Mouse (Mus musculus): ENCODE results near the gene Rps6kb1. TPM values are rescaled to one million over a fixed set of nuclear protein-coding genes. Genes with fewer than 3 reads are reported as not detected.
A peak's percentile ranks its signal among the peaks of the same experiment; 100 is the strongest.

Gene Rps6kb1
- polyA plus RNA-seq, 1 experiment from 2014 or later, result 63.6 TPM

- no peak overlapping the region for H3K27ac ChIP-seq
- no peaks in the 10 kb centered on the region for H3K4me1 ChIP-seq (replicated peaks)
- H3K27me3 ChIP-seq (replicated peaks), result no peaks in the 10 kb centered on the region
- H3K4me3 ChIP-seq (replicated peaks), result no peak overlapping the region
- ATAC-seq, result no peak
- H3K4me2 ChIP-seq (replicated peaks), result no peak overlapping the region
- H3K36me3 ChIP-seq, result peaks cover 25% of the 10 kb centered on the region
- WGBS, result 94% methylated on average over 3 of the region's 3 CpGs
- no peaks in the 10 kb centered on the region for H3K9me3 ChIP-seq
- H3K9ac ChIP-seq, result no peak overlapping the region
Observed at GRCm38 (mm10) chr11:86517229-86517628, 27.4 kb downstream of the Rps6kb1 start.

GRCm38 (mm10) chr11:86516620-86517019 is 28.0 kb downstream of the Rps6kb1 start:
- ATAC-seq, result no peak
- Histone ChIP-seq H3K4me1 (replicated peaks) (no peaks in the 10 kb centered on the region), H3K27me3 (replicated peaks) (no peaks in the 10 kb centered on the region), H3K9me3 (no peaks in the 10 kb centered on the region), H3K4me2 (replicated peaks) (no peak overlapping the region), H3K4me3 (replicated peaks) (no peak overlapping the region), H3K27ac (no peak overlapping the region), H3K9ac (no peak overlapping the region), H3K36me3 (peaks cover 24% of the 10 kb centered on the region)
- 88% methylated on average over 3 of the region's 3 CpGs for WGBS

DNA sequence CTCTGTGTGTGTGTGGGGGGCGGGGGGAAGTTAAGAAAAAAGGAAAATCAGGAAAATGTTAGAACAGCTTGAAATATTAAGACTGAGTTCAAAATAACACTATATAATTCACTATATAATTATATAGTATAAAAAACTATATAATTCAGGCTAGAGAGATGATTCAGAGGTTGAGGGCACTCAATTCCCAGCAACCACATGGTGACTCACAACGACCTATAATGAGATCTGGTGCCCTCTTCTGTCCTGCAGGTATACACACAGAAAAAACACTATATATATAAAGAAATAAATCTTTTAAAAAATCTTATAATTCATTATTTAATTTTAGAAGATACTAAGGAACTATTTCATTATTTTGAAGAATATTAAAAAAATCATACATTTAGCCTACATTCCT is 36.6 kb downstream of the Rps6kb1 start:
- WGBS, result 90% methylated on average over 2 of the region's 2 CpGs
- H3K27ac ChIP-seq, result no peak overlapping the region
- H3K9me3 ChIP-seq, result no peaks in the 10 kb centered on the region
- no peak overlapping the region for H3K4me2 ChIP-seq (replicated peaks)
- H3K27me3 ChIP-seq (replicated peaks), result no peaks in the 10 kb centered on the region
- no peak overlapping the region for H3K4me3 ChIP-seq (replicated peaks)
- no peak for ATAC-seq
- peaks cover 16% of the 10 kb centered on the region for H3K36me3 ChIP-seq
- H3K9ac ChIP-seq, result no peak overlapping the region
- H3K4me1 ChIP-seq (replicated peaks), result no peaks in the 10 kb centered on the region

- H3K9me3 ChIP-seq, result no peaks in the 10 kb centered on the region
- 63% methylated on average over 2 of the region's 2 CpGs for WGBS
- no peak overlapping the region for H3K4me2 ChIP-seq (replicated peaks)
- H3K27me3 ChIP-seq (replicated peaks), result no peaks in the 10 kb centered on the region
- no peak overlapping the region for H3K9ac ChIP-seq
- H3K4me1 ChIP-seq (replicated peaks), result no peaks in the 10 kb centered on the region
- ATAC-seq, result no peak
- H3K4me3 ChIP-seq (replicated peaks), result no peak overlapping the region
- H3K36me3 ChIP-seq, result peaks cover 16% of the 10 kb centered on the region
- H3K27ac ChIP-seq, result no peak overlapping the region
Observed at GRCm38 (mm10) chr11:86507334-86507733, 37.3 kb downstream of the Rps6kb1 start.

GRCm38 (mm10) chr11:86503121-86503520 is 41.5 kb downstream of the Rps6kb1 start:
- Histone ChIP-seq H3K4me1 (replicated peaks) (no peaks in the 10 kb centered on the region), H3K9ac (no peak overlapping the region), H3K4me2 (replicated peaks) (no peak overlapping the region), H3K27me3 (replicated peaks) (no peaks in the 10 kb centered on the region), H3K27ac (no peak overlapping the region), H3K36me3 (peaks cover 10% of the 10 kb centered on the region; the same call in 1 of the 2 replicates), H3K9me3 (no peaks in the 10 kb centered on the region), H3K4me3 (replicated peaks) (no peak overlapping the region)
- WGBS, result 95% methylated on average over 2 of the region's 2 CpGs
- no peak for ATAC-seq

- no peaks in the 10 kb centered on the region for H3K4me1 ChIP-seq (replicated peaks)
- no peak overlapping the region for H3K9ac ChIP-seq
- ATAC-seq, result no peak
- no peaks in the 10 kb centered on the region for H3K27me3 ChIP-seq (replicated peaks)
- H3K4me3 ChIP-seq (replicated peaks), result no peak overlapping the region
- 89% methylated on average over 1 of the region's 1 CpGs for WGBS
- H3K9me3 ChIP-seq, result no peaks in the 10 kb centered on the region
- peaks cover 11% of the 10 kb centered on the region; the same call in 1 of the 2 replicates for H3K36me3 ChIP-seq
- no peak overlapping the region for H3K27ac ChIP-seq
- H3K4me2 ChIP-seq (replicated peaks), result no peak overlapping the region
Observed at GRCm38 (mm10) chr11:86500795-86501194, 43.8 kb downstream of the Rps6kb1 start.

- 81% methylated on average over 3 of the region's 3 CpGs for WGBS
- Histone ChIP-seq H3K4me1 (replicated peaks) (no peaks in the 10 kb centered on the region), H3K36me3 (peaks cover 10% of the 10 kb centered on the region; the same call in 1 of the 2 replicates), H3K9ac (no peak overlapping the region), H3K27me3 (replicated peaks) (no peaks in the 10 kb centered on the region), H3K4me2 (replicated peaks) (no peak overlapping the region), H3K9me3 (no peaks in the 10 kb centered on the region), H3K27ac (no peak overlapping the region), H3K4me3 (replicated peaks) (no peak overlapping the region)
- ATAC-seq, result no peak
Observed at GRCm38 (mm10) chr11:86497908-86498307, 46.7 kb downstream of the Rps6kb1 start.

DNA sequence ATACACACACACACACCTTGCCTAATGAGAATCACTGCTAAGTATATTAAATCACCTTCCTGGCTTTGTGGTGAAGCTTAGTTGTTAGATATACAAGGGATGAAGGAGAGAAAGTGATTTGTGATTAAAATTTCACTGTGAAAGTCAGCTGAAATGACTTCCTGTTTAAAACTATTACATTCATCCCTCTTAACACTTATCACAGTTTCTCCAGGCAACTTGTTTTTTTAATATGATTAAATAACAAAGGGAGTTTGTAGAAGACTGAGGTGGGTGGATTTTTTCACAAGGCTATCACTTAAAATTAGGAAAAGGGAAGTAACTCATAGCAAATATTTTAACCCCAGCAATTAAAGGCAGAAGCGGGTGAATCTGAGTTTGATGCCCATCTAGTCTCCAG is 47.2 kb downstream of the Rps6kb1 start:
- Histone ChIP-seq H3K27me3 (replicated peaks) (no peaks in the 10 kb centered on the region), H3K4me1 (replicated peaks) (no peaks in the 10 kb centered on the region), H3K4me2 (replicated peaks) (no peak overlapping the region), H3K36me3 (peaks cover 10% of the 10 kb centered on the region; the same call in 1 of the 2 replicates), H3K9me3 (no peaks in the 10 kb centered on the region), H3K9ac (no peak overlapping the region), H3K27ac (no peak overlapping the region), H3K4me3 (replicated peaks) (no peak overlapping the region)
- 90% methylated on average over 1 of the region's 1 CpGs for WGBS
- no peak for ATAC-seq

GRCm38 (mm10) chr11:86490782-86491181 is 53.8 kb downstream of the Rps6kb1 start:
- H3K36me3 ChIP-seq, result peaks cover 7% of the 10 kb centered on the region; the same call in 1 of the 2 replicates

DNA sequence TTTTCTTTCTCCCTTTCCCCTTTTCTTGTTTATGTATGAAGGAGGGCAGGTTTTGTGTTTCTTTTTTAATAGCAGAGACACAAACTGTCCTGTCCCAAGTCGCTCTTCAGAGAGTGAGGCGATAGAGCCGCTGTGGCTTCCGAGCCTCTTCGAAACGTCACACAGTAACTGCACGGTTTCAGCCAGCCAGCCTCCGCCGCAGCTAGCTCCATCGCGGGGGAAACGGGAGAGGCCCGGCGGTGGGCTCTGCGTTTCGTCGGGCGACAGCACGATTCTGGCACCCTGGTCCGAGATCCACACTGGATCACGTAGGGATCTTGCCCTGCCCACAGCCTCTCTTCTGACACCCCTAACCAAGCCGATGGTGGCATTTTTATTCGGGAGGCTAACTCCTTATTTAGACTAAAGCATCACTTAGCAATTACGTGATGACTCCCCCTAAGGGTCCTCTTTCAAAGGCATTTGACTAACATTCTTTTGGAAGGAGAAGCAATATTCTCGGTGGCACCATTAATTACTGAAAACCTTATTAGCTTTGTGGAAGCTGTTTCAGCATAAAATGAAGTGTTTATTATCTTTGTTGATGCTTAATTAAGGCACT is 59.6 kb downstream of the Rps6kb1 start:
- Histone ChIP-seq H3K4me2 (replicated peaks) (peak overlapping the region; percentile 83), H3K36me3 (0 out of 2 replicates have a peak, but pooled peaks cover under 1% of the 10 kb centered on the region), H3K27ac (peak overlapping the region; percentile 93), H3K9ac (peak overlapping the region; percentile 76), H3K27me3 (replicated peaks) (no peaks in the 10 kb centered on the region), H3K4me1 (replicated peaks) (peaks cover 8% of the 10 kb centered on the region; the same call in 1 of the 2 replicates), H3K4me3 (replicated peaks) (peak overlapping the region; percentile 68), H3K9me3 (no peaks in the 10 kb centered on the region)
- under 1% methylated on average over 25 of the region's 25 CpGs for WGBS
- peak; percentile 66 for ATAC-seq

More at GRCm38 (mm10) chr11:86490782-86491181, 53.8 kb downstream of the Rps6kb1 start:
- H3K4me2 ChIP-seq (replicated peaks), result no peak overlapping the region
- no peaks in the 10 kb centered on the region for H3K9me3 ChIP-seq
- no peak for ATAC-seq
- H3K27ac ChIP-seq, result no peak overlapping the region
- H3K4me1 ChIP-seq (replicated peaks), result peaks cover 4% of the 10 kb centered on the region; the same call in 1 of the 2 replicates
- H3K27me3 ChIP-seq (replicated peaks), result no peaks in the 10 kb centered on the region
- WGBS, result 96% methylated on average over 1 of the region's 1 CpGs
- H3K9ac ChIP-seq, result no peak overlapping the region
- H3K4me3 ChIP-seq (replicated peaks), result no peak overlapping the region

- no peaks in the 10 kb centered on the region for H3K27me3 ChIP-seq (replicated peaks)
- peak; percentile 99 for ATAC-seq
- whole genome bisulfite sequencing, result under 1% methylated on average over 68 of the region's 68 CpGs
Observed at GRCm38 (mm10) chr11:86484101-86484868, 60.3 kb downstream of the Rps6kb1 start, which contains the start of gene Rnft1. Gene Rnft1, plus strand, starts transcription at chr11:86484657.

DNA sequence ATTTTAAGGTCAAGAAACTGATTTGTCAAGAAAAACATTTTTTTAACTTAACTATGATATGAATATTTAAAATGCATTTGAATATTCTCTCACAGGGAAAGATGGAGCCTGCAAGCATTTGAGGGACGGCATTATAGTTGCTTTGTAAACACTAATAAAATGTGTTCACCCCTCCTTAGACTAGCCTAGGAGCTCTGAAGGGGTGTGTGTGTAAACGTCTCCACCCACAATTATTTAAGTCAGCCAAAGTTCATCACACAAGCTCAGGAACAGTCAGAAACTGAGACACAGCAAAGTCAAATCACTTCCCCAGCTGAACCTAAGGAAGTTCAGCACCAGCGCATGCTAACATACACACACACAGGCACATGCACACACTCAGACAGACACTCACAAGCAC is 71.0 kb downstream of the Rps6kb1 start:
- Histone ChIP-seq H3K4me1 (replicated peaks) (0 out of 2 replicates have a peak, but pooled peaks cover 8% of the 10 kb centered on the region), H3K9me3 (no peaks in the 10 kb centered on the region), H3K4me2 (replicated peaks) (peak overlapping the region; percentile 59), H3K9ac (no peak overlapping the region), H3K27ac (no peak overlapping the region), H3K27me3 (replicated peaks) (no peaks in the 10 kb centered on the region), H3K36me3 (no peaks in the 10 kb centered on the region), H3K4me3 (replicated peaks) (no peak overlapping the region)
- peak; percentile 83 for ATAC-seq
- WGBS, result 24% methylated on average over 3 of the region's 3 CpGs

More at GRCm38 (mm10) chr11:86484101-86484868, 60.3 kb downstream of the Rps6kb1 start, which contains the start of gene Rnft1:
- Histone ChIP-seq H3K9me3 (no peaks in the 10 kb centered on the region), H3K4me2 (replicated peaks) (peak within 1 kb of the TSS; percentile 83), H3K4me1 (replicated peaks) (peaks cover 8% of the 10 kb centered on the region; the same call in 1 of the 2 replicates), H3K27ac (peak within 1 kb of the TSS; percentile 93), H3K36me3 (no peaks in the 10 kb centered on the region), H3K9ac (peak within 1 kb of the TSS; percentile 76), H3K4me3 (replicated peaks) (peak within 1 kb of the TSS; percentile 68)

Measured in intestine, embryonic 15.5 days (tissue).